Mouse (Mus musculus) myocyte (in vitro differentiated cells): ENCODE measurements around the gene Taf13.

Experiments used
- CEBPB ChIP-seq: IDR thresholded peaks from 2 replicates; pipeline ENCODE4 v1.6.1; 2011; ENCODE audit warnings: mild to moderate bottlenecking, moderate library complexity; ENCODE audit not compliant: poor library complexity, insufficient read depth, severe bottlenecking
- E2F4 ChIP-seq: IDR thresholded peaks from one replicate; pipeline ENCODE4 v1.6.1; 2011; ENCODE audit warnings: mild to moderate bottlenecking, control low read depth, moderate library complexity; ENCODE audit not compliant: insufficient read depth
- MAX ChIP-seq: IDR thresholded peaks from one replicate; pipeline ENCODE4 v1.6.1; 2011; ENCODE audit warnings: low read depth, mild to moderate bottlenecking, control low read depth
- MYOG ChIP-seq, 3 experiments: IDR thresholded peaks; one replicate each; pipeline ENCODE4 v1.6.1; 2011; ENCODE audit warnings: control low read depth in 2 of 3, low read depth in 2 of 3, mild to moderate bottlenecking in 2 of 3; ENCODE audit not compliant: insufficient read length in 2 of 3, control insufficient read depth in 1 of 3, insufficient read depth in 1 of 3
- POLR2A ChIP-seq: IDR thresholded peaks from one replicate; pipeline ENCODE4 v1.6.1; 2011; ENCODE audit warnings: low read depth, mild to moderate bottlenecking, control low read depth, moderate library complexity; ENCODE audit not compliant: insufficient read length
- POLR2AphosphoS2 ChIP-seq: IDR thresholded peaks from one replicate; pipeline ENCODE4 v1.6.1; 2011; ENCODE audit warnings: low read depth, control low read depth; ENCODE audit not compliant: insufficient read length
- SRF ChIP-seq: IDR thresholded peaks from one replicate; pipeline ENCODE4 v1.6.1; 2011; ENCODE audit warnings: low read depth; ENCODE audit not compliant: control insufficient read depth, insufficient read length
- TCF12 ChIP-seq: IDR thresholded peaks from one replicate; pipeline ENCODE4 v1.6.1; 2011; ENCODE audit warnings: mild to moderate bottlenecking, control low read depth; ENCODE audit not compliant: poor library complexity, insufficient read depth, severe bottlenecking
- USF1 ChIP-seq: IDR thresholded peaks from one replicate; pipeline ENCODE4 v1.6.1; 2011; ENCODE audit warnings: low read depth, mild to moderate bottlenecking, control low read depth, moderate library complexity

DNA sequence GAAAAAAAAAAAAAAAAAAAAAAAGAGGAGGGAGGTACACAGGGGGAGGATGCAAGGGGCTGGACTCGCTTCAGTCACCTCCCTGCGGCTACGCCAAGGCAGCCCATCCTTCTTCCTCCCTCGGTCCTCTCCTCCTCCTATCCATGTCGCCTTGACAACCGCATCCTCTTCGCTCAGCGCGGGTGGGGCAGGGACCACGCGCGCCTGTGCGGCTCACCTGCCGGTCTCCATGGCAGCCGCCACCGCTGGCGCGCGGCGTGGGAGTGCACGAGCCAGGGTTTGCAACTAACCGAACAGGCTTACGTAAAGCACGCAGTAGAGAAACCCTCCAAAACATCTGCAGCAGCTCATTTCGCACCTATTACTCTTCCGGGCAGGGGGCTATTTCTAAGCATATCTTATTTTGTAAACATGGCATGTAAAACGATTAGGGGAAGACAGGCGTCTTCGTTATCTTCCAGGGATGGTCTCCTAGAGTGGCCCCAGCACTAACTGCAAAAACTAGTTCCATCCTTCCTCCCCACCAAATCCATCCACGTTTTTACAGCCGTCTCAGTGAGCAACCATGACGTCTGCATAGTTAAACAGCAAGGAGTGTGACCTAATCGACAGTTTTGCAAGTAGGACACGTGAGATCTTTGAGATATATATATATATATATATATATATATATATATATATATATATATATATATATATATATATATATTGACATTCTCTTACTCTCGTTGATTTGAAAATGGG lies 34.8 kb upstream of the Taf13 start, which contains the start of gene 5330417C22Rik:
- TF ChIP-seq POLR2A, result no peak
- no peak for TF ChIP-seq MYOG (IDR thresholded peaks at IDR 0.05; ENCODE audit: control insufficient read depth in 1 of 3, insufficient read depth in 1 of 3, insufficient read length in 2 of 3, low read depth in 2 of 3)
- no peak for TF ChIP-seq POLR2AphosphoS2
- no peak for TF ChIP-seq CEBPB
- no peak for TF ChIP-seq E2F4
- no peak for TF ChIP-seq SRF
- no peak for TF ChIP-seq TCF12
- TF ChIP-seq MAX, result no peak
- TF ChIP-seq USF1, result no peak
